ENCODE assay signal across 12 mouse cellular contexts in the genomic region with DNA sequence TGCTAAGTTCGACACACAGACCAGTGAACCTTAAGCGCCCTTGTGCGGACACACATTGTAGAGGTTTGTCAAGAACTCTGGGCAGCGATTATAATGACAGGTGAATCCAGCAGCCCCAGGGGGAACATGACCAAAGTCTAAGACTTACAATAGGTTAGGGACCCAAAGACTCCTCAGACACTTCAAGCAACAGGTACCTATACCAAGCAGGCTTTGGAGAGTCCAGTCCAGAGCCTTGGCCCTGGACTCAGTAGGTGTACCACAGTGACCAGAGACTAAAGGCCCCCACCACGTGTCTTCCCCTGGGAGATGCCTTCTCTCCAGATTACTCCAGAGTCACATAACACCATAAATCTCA. TPM values are rescaled to one million over a fixed set of nuclear protein-coding genes. Genes with fewer than 3 reads are reported as not detected.
DNase-seq lines count a peak whose midpoint lies in the region; ATAC-seq and TF ChIP-seq lines count a peak whose summit lies in the region.
"Had no signal": no experiment of that assay in that cellular context is flagged by ENCODE, and none has a peak within 500 bp of the region (broad histone marks: within the 10 kb centered on the region; RNA-seq: fewer than 3 reads in every experiment).

No protein-coding gene starts in this region.

- no peaks in the 10 kb centered on the region for H3K27me3 ChIP-seq in midbrain, embryonic 12.5 days
- H3K27me3 ChIP-seq in midbrain, postnatal 0 days (ENCODE audit: insufficient read depth, low read length): no peaks in the 10 kb centered on the region
- H3K27me3 ChIP-seq: Patski had no signal

- 14% methylated on average over 5 of the region's 5 CpGs for WGBS in midbrain, embryonic 12.5 days
- WGBS in midbrain, postnatal 0 days: 60% methylated on average over 5 of the region's 5 CpGs

- H3K9ac ChIP-seq in midbrain, embryonic 12.5 days (replicated peaks): peak overlapping the region; percentile 83
- H3K9ac ChIP-seq in midbrain, postnatal 0 days (replicated peaks; ENCODE audit: low read length, poor library complexity, severe bottlenecking): no peak overlapping the region

- H3K27ac ChIP-seq in midbrain, embryonic 12.5 days (replicated peaks): peak overlapping the region; percentile 86
- H3K27ac ChIP-seq in midbrain, postnatal 0 days (ENCODE audit: low read depth, low read length): no peak overlapping the region

- H3K36me3 ChIP-seq in midbrain, embryonic 12.5 days: no peaks in the 10 kb centered on the region
- H3K36me3 ChIP-seq in midbrain, postnatal 0 days (ENCODE audit: insufficient read depth, low read length): no peaks in the 10 kb centered on the region

- peak overlapping the region; percentile 86 for H3K4me2 ChIP-seq in midbrain, embryonic 12.5 days (replicated peaks)
- H3K4me2 ChIP-seq in midbrain, postnatal 0 days (ENCODE audit: low read depth, low read length, poor library complexity, severe bottlenecking): no peak overlapping the region

- H3K9me3 ChIP-seq in midbrain, embryonic 12.5 days: no peaks in the 10 kb centered on the region
- no peaks in the 10 kb centered on the region for H3K9me3 ChIP-seq in midbrain, postnatal 0 days (ENCODE audit: low read length)

- ATAC-seq in midbrain, embryonic 12.5 days (ENCODE audit: low FRiP score, low read depth): no peak
- no peak for ATAC-seq in midbrain, postnatal 0 days (ENCODE audit: low FRiP score)
- ATAC-seq: Patski had no signal

- peaks cover 61% of the 10 kb centered on the region for H3K4me1 ChIP-seq in midbrain, embryonic 12.5 days
- H3K4me1 ChIP-seq in midbrain, postnatal 0 days (ENCODE audit: insufficient read depth, low read length): peaks cover 10% of the 10 kb centered on the region; the same call in 1 of the 2 replicates

- peak; percentile 58 for DNase-seq in embryo, embryonic 10.5 days (ENCODE audit: low spot score)
- no peak for DNase-seq in embryo, embryonic 10 days (ENCODE audit: low spot score)
- DNase-seq in midbrain, postnatal 0 days (ENCODE audit: low spot score): no peak
- peak; percentile 46 to 56 for DNase-seq in kidney, postnatal 36 days
- DNase-seq in adrenal gland, postnatal 36 days: no peak
- DNase-seq in adrenal gland, postnatal 4 days (ENCODE audit: low spot score in 2 of 2): no peak
- DNase-seq in thymus, postnatal 4 days: no peak
- DNase-seq: layer of hippocampus, adult 9-11 months; right cerebral cortex, adult 18-20 months had no signal

- no peak for TF ChIP-seq CTCF in midbrain, postnatal 0 days (IDR thresholded peaks at IDR 0.05)

- peak overlapping the region; percentile 43; the same call in 1 of the 2 replicates for H3K4me3 ChIP-seq in midbrain, embryonic 12.5 days
- no peak overlapping the region for H3K4me3 ChIP-seq in midbrain, postnatal 0 days (ENCODE audit: low read depth, low read length)

RNA-seq across cellular contexts. Expression of gene A930004D18Rik, which starts 5.0 kb away (rescaled TPM):
- polyA plus RNA-seq in midbrain, embryonic 12.5 days (2016; fragmentation: Nextera tagmentation; extraction: Ambion mirVana): 20.5 and 21.5 TPM in 2 replicates
- 2.4 and 3.6 TPM in 2 replicates for total RNA-seq in midbrain, postnatal 0 days (2014; rRNA removed)
- 9.7 and 10.3 TPM in 2 replicates for polyA plus RNA-seq in midbrain, postnatal 0 days (2015; fragmentation: Nextera tagmentation; extraction: Ambion mirVana)
- total RNA-seq in adrenal gland, postnatal 36 days (2021): 1 to 10 TPM; 1.4 to 1.9 TPM
- total RNA-seq in adrenal gland, postnatal 4 days (2021): 1 to 10 TPM; 3.1 to 4.7 TPM

RNA-seq across cellular contexts. Expression of gene Skida1, which starts 16.3 kb away (rescaled TPM):
- polyA plus RNA-seq in midbrain, embryonic 12.5 days (2016; fragmentation: Nextera tagmentation; extraction: Ambion mirVana): 23.8 and 26.6 TPM in 2 replicates
- total RNA-seq in midbrain, postnatal 0 days (2014; rRNA removed): 12.1 and 12.4 TPM in 2 replicates
- 3.5 and 4.3 TPM in 2 replicates for polyA plus RNA-seq in midbrain, postnatal 0 days (2015; fragmentation: Nextera tagmentation; extraction: Ambion mirVana)
- 1 to 10 TPM; 2.8 to 4.4 TPM for total RNA-seq in adrenal gland, postnatal 36 days (2021)
- total RNA-seq in adrenal gland, postnatal 4 days (2021): 10 to 100 TPM in 1 of 2 experiments, 1 to 10 TPM in 1; 9.9 to 11.3 TPM

RNA-seq across cellular contexts. Expression of gene Mllt10, which starts 22.5 kb away (rescaled TPM):
- 64.9 and 70.4 TPM in 2 replicates for polyA plus RNA-seq in midbrain, embryonic 12.5 days (2016; fragmentation: Nextera tagmentation; extraction: Ambion mirVana)
- 22.7 and 96.5 TPM in 2 replicates for total RNA-seq in midbrain, postnatal 0 days (2014; rRNA removed)
- polyA plus RNA-seq in midbrain, postnatal 0 days (2015; fragmentation: Nextera tagmentation; extraction: Ambion mirVana): 23.9 and 28.9 TPM in 2 replicates
- 10 to 100 TPM; 46.8 to 47.7 TPM for total RNA-seq in adrenal gland, postnatal 36 days (2021)
- 10 to 100 TPM; 62.2 to 64.8 TPM for total RNA-seq in adrenal gland, postnatal 4 days (2021)

RNA-seq across cellular contexts. Expression of gene H2al2a, which starts 35.8 kb away (rescaled TPM):
- not detected in 2 replicates for polyA plus RNA-seq in midbrain, embryonic 12.5 days (2016; fragmentation: Nextera tagmentation; extraction: Ambion mirVana)
- not detected in 2 replicates for total RNA-seq in midbrain, postnatal 0 days (2014; rRNA removed)
- polyA plus RNA-seq in midbrain, postnatal 0 days (2015; fragmentation: Nextera tagmentation; extraction: Ambion mirVana): not detected in 2 replicates
- not detected for total RNA-seq in adrenal gland, postnatal 36 days (2021)
- total RNA-seq in adrenal gland, postnatal 4 days (2021): not detected
- polyA plus RNA-seq: Patski; thymus, postnatal 0 days had no signal

Comparison
In these comparisons a context has a peak if more than half of its experiments do, and no peak if none do; other contexts are left out.
1. DNase-seq: peak in embryo, embryonic 10.5 days (single experiment) and kidney, postnatal 36 days (2 of 2); none in embryo, embryonic 10 days (single experiment), midbrain, postnatal 0 days (single experiment), adrenal gland, postnatal 36 days (0 of 2), adrenal gland, postnatal 4 days (0 of 2) and thymus, postnatal 4 days (single experiment).